Mouse (Mus musculus) thymus, postnatal 14 days (tissue): ENCODE data around the gene Rnf215.
"Not testable (repeated sequence)": the region's sequence is repeated elsewhere in the genome, so short reads cannot be mapped to it uniquely, and the experiment has no call there.

ENCODE experiments used
- DNase-seq: peaks from one replicate; pipeline ENCODE4 v3.0.0; 2021

Rnf215 gene

GRCm38 (mm10) chr11:4134986-4135935, at the start of gene Rnf215:
Gene Rnf215 (plus strand): TSS chr11:4135202.
- peak; percentile 90 for DNase-seq

DNA sequence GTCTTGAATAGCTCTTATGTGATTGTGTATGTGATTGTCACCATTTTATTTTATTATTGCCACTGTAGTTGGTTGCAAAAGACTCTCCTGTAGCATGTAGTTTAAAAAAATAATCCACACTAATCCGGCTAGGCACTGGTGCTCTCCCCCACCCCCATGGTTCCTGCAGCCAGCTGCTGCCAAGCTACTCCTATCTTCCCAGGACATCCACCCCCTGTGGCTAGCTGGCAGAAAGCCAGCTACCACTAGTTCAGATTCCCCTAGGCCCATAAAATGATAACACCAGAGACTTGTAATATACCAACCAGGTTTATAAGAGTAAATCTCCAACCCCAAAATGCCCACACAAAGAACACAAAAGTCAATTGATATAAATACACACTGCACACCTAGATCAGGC, 48.8 kb upstream of the Rnf215 start:
- no peak for DNase-seq

DNA sequence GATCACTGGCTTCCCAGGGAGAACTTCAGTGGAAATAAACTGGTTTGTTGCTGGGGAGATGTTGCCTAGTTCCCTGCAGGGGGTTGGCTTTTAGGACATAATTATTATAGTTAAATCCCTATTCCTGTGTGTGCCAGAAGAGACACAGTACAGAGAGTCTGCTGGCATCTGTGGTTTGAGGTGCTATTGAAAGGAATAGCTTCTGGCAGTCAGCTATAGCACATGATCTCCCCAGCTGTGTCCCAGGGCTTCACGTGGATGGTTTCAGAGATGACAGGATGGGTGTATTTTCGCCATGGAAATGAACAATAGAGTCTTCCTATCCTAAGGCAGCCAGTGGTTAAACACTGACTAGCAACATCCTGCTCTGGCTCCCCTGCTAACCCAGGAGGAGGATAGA, 47.7 kb upstream of the Rnf215 start:
- no peak for DNase-seq

- DNase-seq = no peak
Measured at GRCm38 (mm10) chr11:4093459-4094377, 41.3 kb upstream of the Rnf215 start.

GRCm38 (mm10) chr11:4094378-4095170, 40.4 kb upstream of the Rnf215 start:
- DNase-seq = peak; percentile 74

DNA sequence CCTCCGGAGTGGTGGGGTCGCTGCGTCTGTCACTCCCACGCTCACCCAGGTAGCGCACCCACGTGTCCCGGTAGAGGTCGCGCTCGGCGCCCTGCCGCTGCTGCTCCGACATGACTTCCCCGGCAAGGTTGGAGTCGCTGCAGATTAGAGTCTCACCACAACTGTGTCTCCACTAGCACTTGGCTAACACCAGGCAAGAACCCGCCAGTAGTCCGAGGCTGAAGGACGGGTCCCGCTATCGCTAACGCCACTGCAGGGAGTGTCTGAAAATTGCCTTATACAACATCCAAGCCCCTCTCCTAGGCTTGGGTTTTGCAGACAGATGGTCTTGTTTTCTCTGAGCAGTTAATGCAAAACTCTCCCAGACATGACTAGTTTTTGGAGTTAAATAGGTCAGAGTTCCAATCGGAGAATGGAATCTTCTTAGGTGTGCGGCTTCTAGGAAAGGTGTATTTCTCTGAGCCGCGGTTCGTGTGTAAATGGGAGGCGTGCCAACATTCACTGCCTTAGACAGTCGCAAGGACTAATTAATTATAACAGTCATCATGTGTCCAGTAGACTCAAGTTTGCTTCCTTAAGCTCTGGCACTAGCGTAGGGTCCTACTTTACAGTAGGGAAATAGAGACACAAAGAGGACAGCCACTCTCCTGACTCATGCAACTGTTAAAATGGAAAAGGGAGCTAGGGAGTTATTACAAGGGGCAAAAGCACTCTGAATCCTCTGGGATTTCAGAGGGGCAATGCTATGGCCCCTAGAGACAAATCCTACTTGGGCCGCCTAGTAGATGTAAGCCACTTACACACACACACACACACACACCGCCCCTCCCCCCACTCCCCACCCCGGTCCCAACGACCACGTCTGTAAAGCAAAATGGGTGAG, 39.6 kb upstream of the Rnf215 start, which contains the start of gene Mtfp1:
TSS of gene Mtfp1 (minus strand) at position 275 of the 883 bp plus-strand sequence.
- DNase-seq = peak; percentile 75

- peak; percentile 95 for DNase-seq
Measured at GRCm38 (mm10) chr11:4096054-4096984, 38.7 kb upstream of the Rnf215 start.

GRCm38 (mm10) chr11:4097091-4097621, 37.8 kb upstream of the Rnf215 start:
- peak; percentile 41 for DNase-seq

DNA sequence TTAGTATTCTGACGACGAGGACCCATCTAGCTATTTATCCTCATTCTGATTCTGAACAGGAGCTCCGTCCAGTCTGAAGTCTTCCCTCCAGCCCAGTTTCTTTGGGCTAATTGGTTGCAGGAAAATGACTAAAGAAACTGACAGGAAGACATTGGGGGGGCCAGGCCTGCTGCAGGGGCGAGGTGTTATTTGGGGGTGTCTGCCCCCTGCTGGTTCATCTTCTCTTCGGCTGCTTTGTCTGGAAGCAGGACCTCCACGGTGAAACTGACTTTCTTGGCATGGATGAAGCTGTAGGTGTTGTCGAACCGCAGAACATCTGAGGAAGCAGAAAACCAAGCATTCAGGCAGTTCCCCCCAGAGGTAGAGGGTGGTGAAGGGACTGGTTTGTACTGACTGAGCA, 36.9 kb upstream of the Rnf215 start:
- peak; percentile 63 for DNase-seq

GRCm38 (mm10) chr11:4098816-4099215, 36.2 kb upstream of the Rnf215 start:
- DNase-seq = no peak

GRCm38 (mm10) chr11:4099447-4099846, 35.6 kb upstream of the Rnf215 start:
- no peak for DNase-seq

- DNase-seq = no peak
Measured at GRCm38 (mm10) chr11:4101851-4102250, 33.2 kb upstream of the Rnf215 start.

GRCm38 (mm10) chr11:4103522-4103921, 31.5 kb upstream of the Rnf215 start:
- no peak for DNase-seq

GRCm38 (mm10) chr11:4104989-4105388, 30.0 kb upstream of the Rnf215 start:
- DNase-seq = no peak

DNA sequence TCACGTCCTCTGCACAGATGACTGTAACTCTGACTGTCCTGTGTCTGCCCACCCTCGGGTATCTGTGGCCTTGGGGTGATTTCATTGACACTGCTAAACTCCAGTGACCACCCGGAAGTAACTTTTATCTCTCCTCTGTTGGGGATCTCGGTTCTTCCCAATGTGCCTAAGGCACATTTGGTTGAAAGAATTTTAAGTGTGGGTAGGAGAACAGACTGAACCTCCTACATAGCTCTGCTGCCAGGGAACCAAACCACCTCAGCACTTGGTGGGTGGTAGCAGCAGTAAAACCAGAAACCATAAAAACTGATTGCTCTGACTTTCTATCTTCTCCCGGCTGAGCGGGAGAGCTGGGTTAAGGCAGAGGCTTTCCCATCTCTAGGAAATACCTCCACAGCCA, 29.6 kb upstream of the Rnf215 start:
- DNase-seq = no peak

GRCm38 (mm10) chr11:4107901-4108300, 27.1 kb upstream of the Rnf215 start:
- DNase-seq = not testable (repeated sequence)

- DNase-seq = no peak
Measured at GRCm38 (mm10) chr11:4108691-4109090, 26.3 kb upstream of the Rnf215 start.

- DNase-seq = no peak
Measured at GRCm38 (mm10) chr11:4112033-4112432, 23.0 kb upstream of the Rnf215 start.

DNA sequence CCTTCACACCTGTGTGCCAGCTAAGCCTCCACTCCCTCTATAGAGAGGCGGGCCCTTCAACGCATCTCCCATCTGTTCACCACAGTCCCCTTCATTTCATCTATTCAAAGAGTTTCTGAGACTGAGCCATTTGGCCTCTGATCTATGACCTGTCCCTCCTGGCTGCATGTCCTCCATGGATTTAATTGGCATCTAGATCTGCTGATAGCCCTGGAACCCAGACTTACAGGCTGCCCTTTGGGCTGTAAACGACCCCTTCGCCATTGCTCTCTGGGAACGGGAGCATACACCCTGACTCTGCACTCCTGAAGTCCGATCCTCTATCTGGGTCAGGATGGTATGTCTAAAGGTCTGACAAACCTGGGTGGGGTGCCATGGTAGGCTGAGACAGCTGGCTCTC, 22.1 kb upstream of the Rnf215 start:
- DNase-seq = no peak

- no peak for DNase-seq
Measured at GRCm38 (mm10) chr11:4113496-4113895, 21.5 kb upstream of the Rnf215 start.
